Mouse (Mus musculus) kidney, postnatal 0 days (tissue): Measurements from ENCODE around the gene Ppara. TPM values are rescaled to one million over a fixed set of nuclear protein-coding genes. Genes with fewer than 3 reads are reported as not detected.
A peak's percentile ranks its signal among the peaks of the same experiment; 100 is the strongest.
"Not testable (repeated sequence)": the region's sequence is repeated elsewhere in the genome, so short reads cannot be mapped to it uniquely, and the experiment has no call there.

Experiments used
- ATAC-seq: fragments of 200-750 bp; cut with Nextera tagmentation; replicated peaks from 2 replicates; pipeline ENCODE4 v1.8.0; 2017; ENCODE audit warnings: low read depth, moderate number of reproducible peaks, moderate TSS enrichment, moderate library complexity; ENCODE audit not compliant: low FRiP score
- DNase-seq: peaks from one replicate; pipeline ENCODE4 v3.0.0-alpha.2; 2016; ENCODE audit warnings: low spot score
- H3K27ac ChIP-seq: fragments of 300-500 bp; sonication (generic); 2 replicates; pipeline ENCODE4 v1.5.1; 2014; ENCODE audit warnings: mild to moderate bottlenecking
- H3K27me3 ChIP-seq: fragments of 300-500 bp; sonication (generic); 2 replicates; pipeline ENCODE4 v1.6.1; 2014; ENCODE audit warnings: low read length, mixed read lengths; ENCODE audit not compliant: insufficient read depth
- H3K36me3 ChIP-seq: fragments of 300-500 bp; sonication (generic); 2 replicates; pipeline ENCODE4 v1.6.1; 2014; ENCODE audit warnings: low read length, mixed read lengths; ENCODE audit not compliant: insufficient read depth
- H3K4me1 ChIP-seq: fragments of 300-500 bp; sonication (generic); replicated peaks from 2 replicates; pipeline ENCODE4 v1.6.1; 2014; ENCODE audit warnings: antibody characterized with exemption, low read length, mixed read lengths; ENCODE audit not compliant: insufficient read depth
- H3K4me2 ChIP-seq: fragments of 300-500 bp; sonication (generic); 2 replicates; pipeline ENCODE4 v1.6.1; 2014; ENCODE audit warnings: mild to moderate bottlenecking, low read length, moderate library complexity, mixed read lengths
- H3K4me3 ChIP-seq: fragments of 300-500 bp; sonication (generic); replicated peaks from 2 replicates; pipeline ENCODE4 v1.5.1; 2014; ENCODE audit warnings: low read depth, low read length
- H3K9ac ChIP-seq: fragments of 300-500 bp; sonication (generic); 2 replicates; pipeline ENCODE4 v1.6.1; 2014; ENCODE audit warnings: low read depth, low read length
- H3K9me3 ChIP-seq: fragments of 300-500 bp; sonication (generic); replicated peaks from 2 replicates; pipeline ENCODE4 v1.6.1; 2016; ENCODE audit warnings: low read length, inconsistent platforms, mixed read lengths
- CTCF ChIP-seq: IDR thresholded peaks from 2 replicates; pipeline ENCODE4 v1.5.1; 2016; ENCODE audit warnings: antibody characterized with exemption, low read depth, mild to moderate bottlenecking, moderate library complexity
- WGBS: fragments of 180-500 bp; shearing (Covaris S2); extraction: QIAGEN DNeasy Blood & Tissue Kit; methylation state at CpG from one replicate; pipeline ENCODE4 v1.1.7; 2014; 5-methylcytosine and 5-hydroxymethylcytosine counted together
- polyA plus RNA-seq: library from polyadenylated mRNA; unstranded; fragments of >200 nt; fragmentation: Nextera tagmentation; extraction: Ambion mirVana; gene quantifications from 2 replicates; pipeline ENCODE4 v1.2.1, GENCODE M21; 2015

Ppara gene
- polyA plus RNA-seq, 1 experiment from 2014 or later, result 12.0 TPM

DNA sequence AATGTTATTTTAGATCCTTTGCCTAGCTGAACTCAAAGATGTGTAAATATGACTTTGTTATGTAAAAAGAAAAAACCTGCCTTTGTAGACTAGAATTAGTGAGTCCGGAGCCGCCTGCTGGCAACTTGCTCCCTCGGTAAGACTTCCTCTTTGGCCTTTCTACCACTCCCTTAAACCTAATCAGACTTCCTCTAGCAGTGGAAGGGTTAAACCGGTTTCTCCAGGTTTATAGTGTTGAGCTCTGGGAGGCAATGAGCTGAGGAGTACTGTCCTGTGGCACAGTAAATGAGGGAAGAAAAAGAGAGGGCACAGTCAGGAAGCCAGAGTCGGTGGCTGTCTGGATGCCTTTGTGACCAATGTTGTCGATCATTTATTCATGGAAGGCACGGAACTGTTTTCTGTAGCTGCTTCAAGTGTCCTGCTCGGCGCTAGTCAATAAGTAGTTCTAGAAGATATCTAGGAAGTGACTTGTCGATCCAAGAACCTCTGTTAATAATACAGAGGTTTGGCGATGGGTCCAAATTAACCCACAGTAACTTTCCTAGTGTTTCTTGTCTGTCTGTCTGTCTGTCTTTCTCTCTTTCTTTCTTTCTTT, 37.5 kb downstream of the Ppara start:
- H3K4me2 ChIP-seq, result no peak overlapping the region; the same call in 1 of the 2 replicates
- 52% methylated on average over 11 of the region's 11 CpGs for WGBS
- H3K9ac ChIP-seq, result no peak overlapping the region
- TF ChIP-seq CTCF, result no peak
- no peaks in the 10 kb centered on the region for H3K27me3 ChIP-seq
- H3K36me3 ChIP-seq, result no peaks in the 10 kb centered on the region
- peak; percentile 67; the same call in 1 of the 2 replicates for ATAC-seq
- no peak overlapping the region for H3K4me3 ChIP-seq
- peak; percentile 25 for DNase-seq
- no peaks in the 10 kb centered on the region for H3K4me1 ChIP-seq
- H3K9me3 ChIP-seq, result no peaks in the 10 kb centered on the region
- peak overlapping the region; percentile 63; the same call in 1 of the 2 replicates for H3K27ac ChIP-seq

DNA sequence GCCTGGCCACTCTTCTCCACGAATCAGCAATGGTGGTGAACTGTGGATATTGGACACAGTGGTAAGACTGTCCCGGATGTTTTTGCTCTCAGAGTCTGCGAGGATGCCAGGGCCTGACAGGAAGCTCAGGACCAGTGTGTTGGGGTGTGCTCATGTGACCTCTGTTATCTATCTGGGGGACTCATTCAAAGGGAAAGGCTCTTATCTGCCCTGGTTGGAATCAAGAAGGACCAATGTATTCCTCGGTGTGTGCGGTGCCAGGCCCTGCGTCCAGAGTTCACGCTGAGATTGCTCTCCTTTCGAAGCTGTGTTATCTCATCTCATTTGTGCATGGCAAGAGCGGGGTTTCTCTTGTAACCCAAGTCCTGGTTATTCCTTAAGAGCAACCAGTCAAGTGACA, 39.6 kb downstream of the Ppara start:
- no peak for TF ChIP-seq CTCF
- H3K27ac ChIP-seq, result no peak overlapping the region
- DNase-seq (no peak), ATAC-seq (no peak)
- H3K9me3 ChIP-seq, result no peaks in the 10 kb centered on the region
- no peak overlapping the region for H3K4me2 ChIP-seq
- no peak overlapping the region for H3K9ac ChIP-seq
- no peaks in the 10 kb centered on the region for H3K4me1 ChIP-seq
- no peaks in the 10 kb centered on the region for H3K36me3 ChIP-seq
- H3K4me3 ChIP-seq, result no peak overlapping the region
- no peaks in the 10 kb centered on the region for H3K27me3 ChIP-seq
- 87% methylated on average over 9 of the region's 9 CpGs for WGBS

DNA sequence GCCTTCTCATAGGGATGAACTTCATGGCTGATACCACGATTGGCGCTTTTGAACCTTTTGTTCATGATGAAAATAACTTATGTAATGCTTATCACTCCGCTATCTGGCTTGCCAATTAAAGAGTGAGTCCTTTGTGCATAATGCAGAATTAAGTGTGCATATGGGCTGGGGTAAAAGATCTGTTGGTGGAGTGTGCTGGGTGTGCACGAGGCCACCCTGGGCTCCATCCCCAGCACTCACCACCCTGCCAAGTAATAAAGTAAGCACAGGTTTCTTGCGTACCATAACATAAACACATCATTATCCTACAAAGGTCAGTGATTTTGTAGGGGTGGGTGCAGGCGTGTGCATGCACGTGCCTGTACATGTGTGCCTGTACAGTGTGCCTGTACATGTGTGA, 40.2 kb downstream of the Ppara start:
- no peak for TF ChIP-seq CTCF
- Histone ChIP-seq H3K36me3 (no peaks in the 10 kb centered on the region), H3K4me1 (no peaks in the 10 kb centered on the region), H3K9ac (no peak overlapping the region), H3K4me3 (no peak overlapping the region), H3K27me3 (no peaks in the 10 kb centered on the region), H3K4me2 (no peak overlapping the region), H3K9me3 (no peaks in the 10 kb centered on the region), H3K27ac (no peak overlapping the region)
- WGBS, result 86% methylated on average over 7 of the region's 7 CpGs
- DNase-seq (no peak), ATAC-seq (no peak)

DNA sequence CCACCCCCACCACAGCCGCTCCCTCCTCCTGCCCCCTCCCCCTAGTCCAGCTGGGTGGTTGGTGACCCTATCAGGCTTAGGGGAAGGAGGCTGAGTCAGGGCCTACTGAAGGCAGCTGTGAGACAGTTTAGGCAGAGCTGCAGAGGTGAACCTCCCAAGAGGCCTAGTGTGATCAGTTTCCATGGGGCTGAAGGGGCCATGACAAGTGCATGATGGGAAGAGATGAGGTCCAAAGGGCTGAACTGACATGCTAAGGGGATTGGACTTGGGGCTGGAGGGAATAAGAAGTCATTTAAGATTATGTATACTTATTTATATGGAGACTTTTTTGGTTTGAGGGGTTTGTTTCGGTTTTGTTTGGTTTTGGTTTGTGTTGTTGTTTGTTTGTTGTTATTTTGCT, 41.5 kb downstream of the Ppara start:
- H3K36me3 ChIP-seq, result no peaks in the 10 kb centered on the region
- no peaks in the 10 kb centered on the region for H3K9me3 ChIP-seq
- no peak overlapping the region for H3K9ac ChIP-seq
- TF ChIP-seq CTCF, result no peak
- no peaks in the 10 kb centered on the region for H3K27me3 ChIP-seq
- H3K4me3 ChIP-seq, result no peak overlapping the region
- 74% methylated on average over 2 of the region's 2 CpGs for WGBS
- no peak overlapping the region for H3K4me2 ChIP-seq
- H3K27ac ChIP-seq, result no peak overlapping the region
- no peak for ATAC-seq
- H3K4me1 ChIP-seq, result no peaks in the 10 kb centered on the region
- DNase-seq, result no peak

DNA sequence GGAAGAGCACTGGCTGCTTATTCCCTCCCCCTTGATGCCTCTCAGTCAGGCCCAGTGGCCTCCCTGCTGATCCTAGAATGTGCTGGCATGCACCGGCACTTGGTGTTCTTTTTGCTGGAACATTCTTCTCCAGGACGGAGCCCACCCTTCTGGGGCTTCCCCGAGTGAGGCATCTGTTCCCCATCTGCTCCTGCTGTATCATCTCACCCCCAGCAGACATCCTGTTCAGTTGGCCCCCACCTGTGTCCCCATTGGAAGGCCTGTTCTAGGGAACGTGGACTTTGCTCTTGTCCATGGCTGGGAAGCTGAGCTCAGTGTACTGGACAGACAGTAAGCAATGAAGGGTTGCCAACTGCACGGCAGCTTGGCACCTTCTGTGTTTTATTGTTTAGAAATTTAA, 42.0 kb downstream of the Ppara start:
- Histone ChIP-seq H3K9ac (no peak overlapping the region), H3K27ac (no peak overlapping the region), H3K9me3 (no peaks in the 10 kb centered on the region), H3K36me3 (no peaks in the 10 kb centered on the region), H3K4me2 (no peak overlapping the region), H3K4me3 (no peak overlapping the region), H3K27me3 (no peaks in the 10 kb centered on the region), H3K4me1 (no peaks in the 10 kb centered on the region)
- WGBS, result 76% methylated on average over 5 of the region's 5 CpGs
- no peak for DNase-seq
- peak; percentile 49 for ATAC-seq
- TF ChIP-seq CTCF, result no peak

DNA sequence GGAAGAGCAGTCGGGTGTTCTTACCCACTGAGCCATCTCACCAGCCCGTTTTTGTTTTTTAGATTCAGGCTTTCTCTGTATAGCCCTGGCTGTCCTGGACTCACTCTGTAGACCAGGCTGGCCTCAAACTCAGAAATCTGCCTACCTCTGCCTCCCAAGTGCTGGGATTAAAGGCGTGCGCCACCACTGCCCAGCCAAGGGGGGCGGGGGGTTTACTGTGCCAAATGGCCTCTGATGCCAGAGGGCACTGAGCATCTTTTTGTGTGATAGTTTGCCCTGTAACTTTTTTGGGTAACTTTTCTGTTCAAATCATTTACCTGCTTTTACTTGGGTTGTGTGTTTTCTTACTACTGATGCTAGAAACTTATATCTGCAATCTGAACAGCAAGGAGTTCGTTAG, 44.1 kb downstream of the Ppara start:
- ATAC-seq, H3K27me3 ChIP-seq: not testable (repeated sequence)

DNA sequence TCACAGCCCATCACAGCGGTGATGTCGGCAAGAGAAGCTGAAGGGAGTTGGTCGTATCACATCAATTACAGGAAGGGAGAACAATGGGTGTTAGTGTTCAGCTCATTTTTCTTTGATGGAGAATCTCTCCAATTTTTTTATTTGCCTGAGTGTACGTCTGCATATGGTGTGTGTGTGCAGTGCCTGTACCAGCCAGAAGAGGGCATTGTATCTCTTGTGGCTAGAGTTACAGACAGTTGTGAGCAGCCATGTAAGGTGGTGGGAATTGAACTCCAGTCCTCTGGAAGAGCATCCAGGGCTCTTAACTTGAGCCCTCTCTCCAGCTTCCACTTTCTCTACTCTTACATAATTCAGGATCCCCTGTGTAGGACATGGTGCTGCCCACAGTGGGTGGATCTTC, 48.4 kb downstream of the Ppara start:
- Histone ChIP-seq H3K27me3 (no peaks in the 10 kb centered on the region), H3K27ac (no peak overlapping the region), H3K9me3 (no peaks in the 10 kb centered on the region), H3K4me2 (no peak overlapping the region), H3K36me3 (no peaks in the 10 kb centered on the region), H3K9ac (no peak overlapping the region), H3K4me3 (no peak overlapping the region), H3K4me1 (no peaks in the 10 kb centered on the region)
- ATAC-seq, result no peak
- no peak for TF ChIP-seq CTCF
- DNase-seq, result no peak
- 90% methylated on average over 4 of the region's 4 CpGs for WGBS

More for the DNA sequence above, 44.1 kb downstream of the Ppara start:
- H3K4me2 ChIP-seq, H3K9me3 ChIP-seq, H3K4me1 ChIP-seq, H3K9ac ChIP-seq, H3K27ac ChIP-seq, H3K36me3 ChIP-seq, H3K4me3 ChIP-seq, DNase-seq: not testable (repeated sequence)
- WGBS, result 87% methylated on average over 6 of the region's 6 CpGs
